Mouse (Mus musculus) brain, embryonic 14.5 days (tissue): ENCODE results near the gene Ube2q2.

Source experiments
- CTCF ChIP-seq: fragments of 200-500 bp; IDR thresholded peaks from 2 replicates; pipeline ENCODE4 v1.5.1; 2012; ENCODE audit warnings: inconsistent platforms, mild to moderate bottlenecking, moderate library complexity, borderline replicate concordance; ENCODE audit not compliant: insufficient read depth, insufficient read length; ENCODE audit errors: extremely low read depth
- POLR2A ChIP-seq: fragments of 200-500 bp; IDR thresholded peaks from 2 replicates; pipeline ENCODE4 v1.6.1; 2012; ENCODE audit warnings: mild to moderate bottlenecking, inconsistent platforms, borderline replicate concordance; ENCODE audit not compliant: poor library complexity, insufficient read depth, insufficient read length, severe bottlenecking; ENCODE audit errors: extremely low read depth

DNA sequence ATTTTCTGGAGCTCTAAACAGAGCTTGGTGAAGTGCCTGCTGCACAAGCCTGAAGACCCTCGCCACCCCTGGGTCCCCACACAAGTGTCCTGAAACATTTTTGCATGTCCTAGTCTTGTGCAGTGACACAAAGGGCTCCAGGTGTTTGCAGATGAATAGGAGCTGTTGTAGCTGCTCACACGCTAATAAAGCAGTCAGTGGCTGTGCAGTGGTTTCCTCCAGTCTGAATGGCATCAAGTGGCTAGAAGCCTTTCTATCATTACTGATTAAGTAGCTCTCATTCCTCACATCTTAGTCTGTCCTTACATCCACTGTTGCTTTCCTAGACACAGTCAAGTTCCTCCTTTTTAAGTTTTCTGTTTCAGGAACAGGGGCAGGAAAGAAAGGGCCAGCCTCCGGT is 67.0 kb downstream of the Ube2q2 start:
- TF ChIP-seq CTCF (no peak), POLR2A (no peak)
